In the genomic region with DNA sequence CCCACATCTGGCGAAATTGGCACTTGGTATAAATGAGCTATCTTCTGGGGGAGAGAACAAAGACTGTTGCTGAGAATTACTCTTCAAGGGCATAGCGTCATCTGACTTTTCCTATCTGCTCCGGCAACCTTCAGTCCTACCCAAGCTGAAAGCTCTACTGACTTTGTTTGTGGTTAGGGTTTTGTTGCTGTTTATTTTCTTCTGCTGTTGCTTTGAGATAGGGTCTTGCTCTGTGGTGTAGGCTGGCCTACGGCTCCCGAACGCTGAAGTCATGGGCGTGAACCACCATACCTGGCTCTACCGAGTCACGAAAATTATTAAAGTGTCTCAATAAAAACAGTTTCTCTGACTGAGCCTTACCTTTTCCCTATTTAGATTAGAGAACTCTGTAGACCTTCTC, we compare ENCODE assay signal across 20 mouse cellular contexts. TPM values are rescaled to one million over a fixed set of nuclear protein-coding genes. Genes with fewer than 3 reads are reported as not detected.
DNase-seq lines count a peak whose midpoint lies in the region; ATAC-seq lines count a peak whose summit lies in the region.
"Had no signal": no experiment of that assay in that cellular context is flagged by ENCODE, and none has a peak within 500 bp of the region (broad histone marks: within the 10 kb centered on the region; RNA-seq: fewer than 3 reads in every experiment).

No protein-coding gene starts in this region.

- WGBS in liver, embryonic 15.5 days (ENCODE audit: insufficient replicate concordance) = 35% methylated on average over 9 of the region's 9 CpGs

- no peaks in the 10 kb centered on the region for H3K36me3 ChIP-seq in liver, embryonic 15.5 days (replicated peaks)
- H3K36me3 ChIP-seq: embryonic facial prominence, embryonic 13.5 days; forebrain, embryonic 10.5 days; forebrain, embryonic 15.5 days; heart, embryonic 13.5 days; hindbrain, embryonic 12.5 days had no signal

- H3K4me3 ChIP-seq in liver, embryonic 15.5 days (replicated peaks) = no peak overlapping the region
- H3K4me3 ChIP-seq: embryonic facial prominence, embryonic 13.5 days; forebrain, embryonic 10.5 days; forebrain, embryonic 15.5 days; heart, embryonic 13.5 days; hindbrain, embryonic 12.5 days had no signal

- 0 out of 2 replicates have a peak, but pooled peaks cover 4% of the 10 kb centered on the region for H3K4me1 ChIP-seq in liver, embryonic 15.5 days (replicated peaks)
- H3K4me1 ChIP-seq: embryonic facial prominence, embryonic 13.5 days; forebrain, embryonic 10.5 days; forebrain, embryonic 15.5 days; heart, embryonic 13.5 days; hindbrain, embryonic 12.5 days had no signal

- H3K9ac ChIP-seq in liver, embryonic 15.5 days = no peak overlapping the region
- H3K9ac ChIP-seq: embryonic facial prominence, embryonic 13.5 days; forebrain, embryonic 15.5 days; heart, embryonic 13.5 days; hindbrain, embryonic 12.5 days had no signal

- no peak for DNase-seq in thymus, adult 18-20 months
- no peak for DNase-seq in embryo, embryonic 11 days
- no peak for DNase-seq in spleen, postnatal 4 days (ENCODE audit: low spot score in 2 of 2)
- DNase-seq: adrenal gland, postnatal 10 days; cerebellum, adult 11-12 months; cerebellum, adult 9-10 months; gastrocnemius, postnatal 36 days; heart, adult 11 months; heart, postnatal 36 days had no signal

- H3K9me3 ChIP-seq in liver, embryonic 15.5 days (replicated peaks) = no peaks in the 10 kb centered on the region
- H3K9me3 ChIP-seq: embryonic facial prominence, embryonic 13.5 days; forebrain, embryonic 10.5 days; forebrain, embryonic 15.5 days; heart, embryonic 13.5 days; hindbrain, embryonic 12.5 days had no signal

- H3K27ac ChIP-seq in liver, embryonic 15.5 days (replicated peaks) = 0 out of 2 replicates have a peak overlapping the region, but pooled peaks have one; percentile 38
- H3K27ac ChIP-seq: embryonic facial prominence, embryonic 13.5 days; forebrain, embryonic 10.5 days; forebrain, embryonic 15.5 days; heart, embryonic 13.5 days; hindbrain, embryonic 12.5 days had no signal

- no peak overlapping the region for H3K4me2 ChIP-seq in liver, embryonic 15.5 days
- H3K4me2 ChIP-seq: embryonic facial prominence, embryonic 13.5 days; forebrain, embryonic 15.5 days; heart, embryonic 13.5 days; hindbrain, embryonic 12.5 days had no signal

- H3K27me3 ChIP-seq in liver, embryonic 15.5 days = no peaks in the 10 kb centered on the region
- H3K27me3 ChIP-seq: forebrain, embryonic 15.5 days; heart, embryonic 13.5 days; hindbrain, embryonic 12.5 days had no signal

- ATAC-seq in common myeloid progenitor, adult 5-6 weeks (replicated peaks; ENCODE audit: low read depth, poor library complexity, severe bottlenecking) = peak; percentile 54
- ATAC-seq in hematopoietic stem cell, adult 5-6 weeks (replicated peaks in 1 of 2; ENCODE audit: insufficient read depth in 1 of 2, low FRiP score in 2 of 2, low TSS enrichment in 1 of 2, low read depth in 1 of 2, poor library complexity in 2 of 2, severe bottlenecking in 2 of 2) = peak; percentile 7 to 25; a peak in 1 of 4 replicates
- ATAC-seq in liver, embryonic 15.5 days (ENCODE audit: insufficient read depth) = no peak
- peak; percentile 93 for ATAC-seq in megakaryocyte-erythroid progenitor cell, adult 5-6 weeks (replicated peaks; ENCODE audit: low FRiP score, low TSS enrichment, poor library complexity, severe bottlenecking)
- ATAC-seq: forebrain, embryonic 15.5 days; hindbrain, embryonic 16.5 days; inflammation-experienced regulatory T-cells, adult 6 months had no signal

RNA-seq across cellular contexts. Expression of a gene that starts 22.2 kb away (rescaled TPM):
- 24.9 and 29.6 TPM in 2 replicates for total RNA-seq in common myeloid progenitor, adult 5-6 weeks (2017)
- total RNA-seq in hematopoietic stem cell, adult 5-6 weeks (2017) = 35.3 and 38.3 TPM in 2 replicates
- 11.4 and 12.8 TPM in 2 replicates for polyA plus RNA-seq in liver, embryonic 15.5 days (2015; fragmentation: Nextera tagmentation; extraction: Ambion mirVana)
- 30.8 and 32.5 TPM in 2 replicates for total RNA-seq in megakaryocyte-erythroid progenitor cell, adult 5-6 weeks (2014; fragmentation: Nextera tagmentation)
- total RNA-seq in megakaryocyte-erythroid progenitor cell, adult 5-6 weeks (2017) = 42.4 and 42.5 TPM in 2 replicates

RNA-seq across cellular contexts. Expression of a gene that starts 44.8 kb away (rescaled TPM):
- 3.6 and 4.0 TPM in 2 replicates for total RNA-seq in common myeloid progenitor, adult 5-6 weeks (2017)
- total RNA-seq in hematopoietic stem cell, adult 5-6 weeks (2017) = 5.4 and 5.5 TPM in 2 replicates
- 3.3 and 3.4 TPM in 2 replicates for polyA plus RNA-seq in liver, embryonic 15.5 days (2015; fragmentation: Nextera tagmentation; extraction: Ambion mirVana)
- 0.28 and 5.5 TPM in 2 replicates for total RNA-seq in megakaryocyte-erythroid progenitor cell, adult 5-6 weeks (2014; fragmentation: Nextera tagmentation)
- total RNA-seq in megakaryocyte-erythroid progenitor cell, adult 5-6 weeks (2017) = 0.42 TPM in 2 replicates
